Mouse (Mus musculus) cerebellum, adult (tissue): Measurements from ENCODE around the gene Gm10271.

Experiments used
- ATAC-seq: cut with Nextera tagmentation; 2 replicates; pipeline ENCODE4 v1.9.2; 2017; ENCODE audit warnings: mild to moderate bottlenecking, moderate library complexity, mixed read lengths; ENCODE audit not compliant: insufficient number of reproducible peaks, low FRiP score, low TSS enrichment

Gm10271 gene

DNA sequence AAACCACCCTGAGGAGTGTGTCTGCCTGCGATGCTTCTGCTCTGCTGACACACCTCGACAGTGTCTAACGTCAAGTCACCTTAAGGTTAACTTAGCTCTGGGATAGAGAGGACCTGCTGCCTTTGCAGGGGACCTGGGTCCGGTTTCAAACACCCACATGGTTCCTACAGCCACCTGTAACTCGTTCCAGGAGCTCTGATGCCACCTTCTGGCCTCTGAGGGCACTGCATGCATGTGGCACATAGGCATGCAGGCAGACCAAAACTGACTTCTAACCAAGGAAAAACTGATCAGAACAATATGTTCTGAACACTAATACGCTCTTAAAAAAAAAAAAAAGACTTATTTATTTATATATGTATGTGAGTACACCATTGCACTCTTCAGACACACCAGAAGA, 29.4 kb downstream of the Gm10271 start:
- no peak for ATAC-seq

DNA sequence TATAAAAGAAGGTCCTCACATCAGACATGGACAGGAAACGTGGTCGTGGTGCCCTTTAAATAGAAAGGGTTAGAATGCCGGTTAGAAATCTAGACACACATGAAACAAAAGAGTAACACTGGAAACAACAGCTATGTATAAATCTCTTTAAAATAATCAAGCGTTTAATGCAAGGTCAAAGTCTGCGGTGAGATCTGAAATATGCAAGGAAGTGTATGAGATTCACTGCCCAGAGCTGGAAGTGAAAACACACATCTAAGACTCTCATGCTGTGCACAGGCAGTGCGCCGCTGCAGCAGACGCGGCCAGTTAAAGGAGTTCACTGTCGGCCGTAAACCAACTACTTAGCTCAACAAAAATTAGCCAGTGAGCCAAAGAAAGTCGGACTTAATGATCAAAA, 37.4 kb downstream of the Gm10271 start:
- ATAC-seq: no peak

DNA sequence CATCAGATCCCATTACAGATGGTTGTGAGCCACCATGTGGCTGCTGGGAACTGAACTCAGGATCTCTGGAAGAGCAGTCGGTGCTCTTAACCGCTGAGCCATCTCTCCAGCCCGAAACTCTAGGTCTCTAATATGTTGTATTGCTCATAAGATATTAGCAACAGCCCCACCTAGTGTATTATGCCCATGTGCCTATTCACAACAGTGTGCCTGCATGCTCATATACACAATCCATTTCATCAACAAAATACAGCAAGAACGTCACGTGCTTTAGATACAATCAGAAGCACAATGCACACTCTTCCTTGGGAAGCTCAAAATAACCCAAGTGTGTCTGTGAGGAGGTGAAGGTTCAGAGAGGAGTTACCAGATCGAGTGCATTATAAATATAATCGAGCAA, 38.6 kb downstream of the Gm10271 start:
- no peak for ATAC-seq

DNA sequence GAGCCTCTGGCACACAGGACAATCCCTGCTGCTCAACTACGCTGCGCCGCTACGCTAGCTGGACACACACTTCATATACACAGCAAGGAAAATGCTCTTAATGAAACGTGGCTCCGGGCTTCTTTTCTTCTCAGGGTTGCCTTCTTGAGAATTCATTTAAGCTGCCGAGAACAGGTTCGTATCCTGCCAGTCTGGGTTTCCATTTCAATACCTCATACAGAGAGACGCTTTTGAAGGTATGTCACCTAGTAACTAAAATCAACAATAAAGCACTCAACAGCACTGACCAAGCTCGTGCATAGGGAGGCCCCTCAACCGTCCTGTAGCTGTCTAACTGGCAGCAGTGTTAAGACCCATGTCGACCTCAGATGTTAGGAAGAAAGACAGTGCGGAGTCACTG, 40.0 kb downstream of the Gm10271 start:
- no peak for ATAC-seq

DNA sequence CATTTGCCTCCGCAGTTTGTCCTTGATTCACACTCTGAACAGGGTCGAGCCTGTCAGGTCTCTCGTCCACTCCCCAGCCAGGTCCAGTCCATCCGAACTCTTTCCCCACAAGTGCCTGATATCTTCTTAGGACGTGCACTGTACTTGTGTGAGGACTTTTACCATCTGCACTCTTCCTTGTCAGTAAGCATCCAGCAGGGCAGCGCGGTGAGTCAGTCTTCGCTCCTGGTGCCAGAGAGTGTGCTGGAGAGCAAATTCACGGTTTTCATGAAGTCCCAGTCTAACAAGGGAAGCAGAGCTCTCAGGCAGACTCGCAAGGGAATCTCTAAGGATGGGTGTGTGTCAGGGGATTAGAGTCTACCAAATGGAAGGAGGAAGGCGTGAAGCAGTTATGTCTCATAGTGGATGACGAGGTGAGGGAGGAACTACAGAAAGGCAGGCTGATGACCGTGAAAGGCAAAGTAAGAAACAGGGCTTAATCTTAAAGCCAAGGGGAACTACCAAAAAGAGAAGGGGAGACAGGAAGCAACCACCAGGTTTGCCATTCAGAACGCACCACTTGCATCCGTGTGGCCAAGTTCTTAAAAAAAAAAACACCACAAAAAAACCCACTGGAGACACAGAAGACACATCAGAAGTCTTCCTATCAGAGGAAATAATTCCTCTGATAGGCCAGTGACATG, 40.8 kb downstream of the Gm10271 start:
- ATAC-seq: 0 out of 2 replicates have a peak, but pooled peaks have one; percentile 49

DNA sequence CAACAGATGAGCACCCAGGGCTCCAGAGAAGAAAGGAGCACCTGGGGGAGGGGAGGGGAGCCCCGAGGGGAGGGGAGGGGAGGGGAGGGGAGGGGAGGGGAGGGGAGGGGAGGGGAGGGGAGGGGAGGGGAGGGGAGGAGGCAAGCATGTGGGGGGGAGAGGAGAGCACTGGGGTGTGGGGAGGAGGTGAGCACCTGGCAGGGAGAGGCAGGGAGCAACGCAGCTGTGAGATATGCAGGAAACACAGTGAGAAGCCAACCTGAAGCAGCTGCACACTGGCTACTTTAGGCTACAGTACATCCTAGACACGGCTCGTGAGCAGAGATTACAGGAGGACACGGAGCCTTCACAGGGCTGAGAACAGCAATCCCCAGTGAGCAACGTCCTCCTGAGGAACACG, 41.5 kb downstream of the Gm10271 start:
- no peak for ATAC-seq

DNA sequence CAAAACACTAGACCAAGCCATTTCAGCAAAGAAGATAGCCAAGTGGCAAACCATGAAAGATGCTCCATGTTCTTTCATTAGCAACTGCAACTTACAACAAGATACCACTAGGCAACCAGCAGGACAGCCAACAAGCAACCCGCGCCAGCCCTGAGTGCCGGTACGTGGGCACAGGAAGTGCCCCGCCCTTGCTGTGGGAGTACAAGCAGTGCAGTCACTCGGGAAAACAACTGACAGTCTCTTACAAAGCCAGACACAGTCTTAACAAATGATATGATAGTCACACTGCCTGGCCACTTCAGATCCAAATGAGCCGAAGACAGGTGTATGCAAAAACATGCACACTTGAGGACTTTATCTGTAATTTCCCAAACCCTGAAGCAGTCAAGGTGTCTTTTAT, 41.9 kb downstream of the Gm10271 start:
- ATAC-seq: no peak

DNA sequence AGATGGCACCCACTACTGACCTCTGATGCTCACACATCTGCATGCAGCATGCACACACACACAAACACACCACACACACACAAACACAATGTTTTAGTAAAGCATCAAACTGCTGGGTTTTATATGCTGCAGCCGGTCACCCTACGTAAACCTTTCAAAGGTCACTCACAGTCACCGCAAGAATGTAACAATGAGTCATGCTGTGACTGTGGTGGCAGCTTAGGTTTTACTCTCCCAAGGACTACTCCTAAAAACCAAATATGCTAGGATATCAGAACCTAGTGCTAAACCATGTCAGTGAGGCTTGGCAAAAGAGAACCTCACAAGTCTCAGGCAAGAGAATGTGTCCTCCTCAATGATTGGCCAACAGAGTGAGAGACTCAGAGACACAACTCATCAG, 43.6 kb downstream of the Gm10271 start:
- no peak for ATAC-seq

DNA sequence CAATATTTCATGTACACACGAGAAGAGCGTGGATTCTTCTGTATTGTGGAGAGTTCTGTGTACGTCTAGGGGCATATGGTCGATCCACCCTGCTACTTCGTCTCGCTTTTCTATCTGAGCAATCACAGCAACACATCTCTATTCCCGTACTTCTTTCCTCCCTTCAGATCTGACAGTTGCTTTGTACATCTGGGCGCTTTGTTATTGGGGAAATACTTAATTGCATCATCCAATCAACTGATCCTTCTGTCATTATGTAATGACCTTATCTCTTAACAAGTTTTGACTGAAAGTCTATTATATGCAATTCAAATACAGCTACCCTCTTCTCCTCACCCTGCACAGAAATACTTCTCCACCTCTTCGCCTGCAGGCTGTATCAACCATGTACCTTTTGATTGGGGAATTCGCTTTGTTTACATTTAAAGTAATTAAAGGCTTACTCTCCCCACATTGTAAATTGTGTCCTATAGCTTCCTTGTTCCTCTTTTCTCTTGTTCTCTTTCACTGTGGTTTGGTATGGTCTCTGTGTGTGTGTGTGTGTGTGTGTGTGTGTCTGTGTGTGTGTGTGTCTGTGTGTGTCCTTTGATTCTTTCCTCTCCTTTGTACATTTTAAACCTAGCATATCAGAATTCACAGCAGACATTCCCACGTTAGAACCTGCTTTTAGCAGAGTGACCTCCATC, 45.8 kb downstream of the Gm10271 start:
- ATAC-seq: no peak

DNA sequence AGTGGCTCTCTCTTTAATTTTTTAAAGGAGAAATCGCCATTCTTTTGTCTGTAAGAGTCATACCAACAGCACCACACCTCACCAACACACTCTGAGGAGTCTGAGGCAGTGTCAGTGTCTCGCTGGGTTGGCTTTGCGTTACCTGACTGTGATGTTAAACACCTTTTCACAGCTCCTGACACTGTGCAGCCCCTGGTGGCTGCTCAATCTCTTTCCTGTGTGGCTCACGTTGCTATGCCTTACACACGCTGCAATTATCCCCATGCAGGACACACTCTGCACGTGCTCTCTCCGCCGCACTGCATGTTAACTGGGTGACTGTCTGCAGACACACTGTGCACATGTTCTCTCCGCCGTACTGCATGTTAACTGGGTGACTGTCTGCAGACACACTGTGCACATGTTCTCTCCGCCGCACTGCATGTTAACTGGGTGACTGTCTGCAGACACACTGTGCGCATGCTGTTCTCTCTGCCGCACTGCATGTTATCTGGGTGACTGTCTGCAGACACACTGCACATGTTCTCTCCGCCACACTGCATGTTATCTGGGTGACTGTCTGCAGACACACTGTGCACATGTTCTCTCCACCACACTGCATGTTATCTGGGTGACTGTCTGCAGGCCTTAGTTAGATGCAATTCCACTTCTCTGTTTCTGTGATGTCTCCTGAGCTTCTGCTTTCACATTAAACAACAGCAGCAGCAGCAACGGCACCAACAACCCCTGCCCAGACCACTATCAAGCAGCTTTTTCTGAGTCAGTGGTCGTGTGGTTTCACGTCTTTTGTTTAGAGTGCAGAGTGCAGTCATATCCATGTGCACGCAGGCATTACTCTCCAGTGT, 48.5 kb downstream of the Gm10271 start:
- ATAC-seq: no peak

DNA sequence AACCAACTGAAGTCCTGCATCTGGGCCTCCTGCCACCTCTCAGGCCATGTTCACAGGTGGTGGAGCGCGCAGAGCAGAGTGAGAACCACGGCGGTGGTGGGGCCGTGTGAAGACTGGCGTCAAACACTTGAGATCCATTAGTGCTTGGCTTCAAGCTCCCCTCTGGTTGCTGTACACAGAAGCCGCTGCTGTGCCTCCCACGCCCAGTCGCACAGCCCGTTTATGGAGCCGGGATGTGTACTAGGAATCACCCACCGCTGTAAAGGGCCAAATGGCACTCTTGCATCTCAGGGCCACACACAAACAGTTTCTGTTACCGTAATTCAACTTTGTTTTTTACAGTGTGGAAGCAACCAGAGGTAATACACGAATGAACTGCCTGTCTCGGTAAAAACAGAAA, 50.2 kb downstream of the Gm10271 start:
- no peak for ATAC-seq

DNA sequence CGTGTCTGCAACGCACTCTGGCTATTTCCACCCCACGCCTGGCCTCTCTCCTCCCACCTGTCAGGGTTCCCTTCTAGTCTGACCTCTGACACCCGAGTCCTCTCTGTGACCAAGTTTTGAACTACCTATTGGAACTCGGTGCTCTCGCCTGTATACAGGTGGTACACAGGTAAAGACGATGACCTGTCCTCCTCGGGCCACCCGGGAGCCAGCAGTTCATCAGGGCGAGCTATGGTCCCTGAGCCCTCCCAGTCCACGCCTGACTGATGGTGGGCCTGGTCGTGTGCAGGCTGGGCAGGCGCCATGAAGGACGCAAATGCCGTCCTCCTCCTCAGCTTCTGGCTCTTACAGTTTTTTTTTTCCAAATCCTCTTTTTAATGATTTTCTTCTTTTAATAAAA, 51.0 kb downstream of the Gm10271 start:
- no peak for ATAC-seq

DNA sequence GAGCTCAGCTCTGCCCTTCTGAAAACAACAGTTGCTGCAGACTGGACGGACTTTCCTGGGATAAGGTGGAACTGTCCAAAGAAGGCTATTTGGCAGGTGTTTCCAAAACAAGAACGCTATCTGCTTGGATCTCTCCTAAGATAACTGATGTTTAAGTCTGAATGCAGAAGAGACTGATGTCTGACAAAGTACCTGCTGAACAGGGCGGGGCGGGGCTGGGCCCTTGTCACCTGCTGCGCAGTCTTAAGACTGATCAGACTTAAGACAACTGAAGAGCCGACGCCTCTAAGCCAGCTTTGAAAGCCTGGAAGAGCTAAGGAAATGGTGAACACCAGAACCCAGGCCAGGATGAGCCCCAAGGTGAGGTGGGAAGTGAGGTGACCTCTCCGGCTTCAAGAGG, 51.8 kb downstream of the Gm10271 start:
- no peak for ATAC-seq

DNA sequence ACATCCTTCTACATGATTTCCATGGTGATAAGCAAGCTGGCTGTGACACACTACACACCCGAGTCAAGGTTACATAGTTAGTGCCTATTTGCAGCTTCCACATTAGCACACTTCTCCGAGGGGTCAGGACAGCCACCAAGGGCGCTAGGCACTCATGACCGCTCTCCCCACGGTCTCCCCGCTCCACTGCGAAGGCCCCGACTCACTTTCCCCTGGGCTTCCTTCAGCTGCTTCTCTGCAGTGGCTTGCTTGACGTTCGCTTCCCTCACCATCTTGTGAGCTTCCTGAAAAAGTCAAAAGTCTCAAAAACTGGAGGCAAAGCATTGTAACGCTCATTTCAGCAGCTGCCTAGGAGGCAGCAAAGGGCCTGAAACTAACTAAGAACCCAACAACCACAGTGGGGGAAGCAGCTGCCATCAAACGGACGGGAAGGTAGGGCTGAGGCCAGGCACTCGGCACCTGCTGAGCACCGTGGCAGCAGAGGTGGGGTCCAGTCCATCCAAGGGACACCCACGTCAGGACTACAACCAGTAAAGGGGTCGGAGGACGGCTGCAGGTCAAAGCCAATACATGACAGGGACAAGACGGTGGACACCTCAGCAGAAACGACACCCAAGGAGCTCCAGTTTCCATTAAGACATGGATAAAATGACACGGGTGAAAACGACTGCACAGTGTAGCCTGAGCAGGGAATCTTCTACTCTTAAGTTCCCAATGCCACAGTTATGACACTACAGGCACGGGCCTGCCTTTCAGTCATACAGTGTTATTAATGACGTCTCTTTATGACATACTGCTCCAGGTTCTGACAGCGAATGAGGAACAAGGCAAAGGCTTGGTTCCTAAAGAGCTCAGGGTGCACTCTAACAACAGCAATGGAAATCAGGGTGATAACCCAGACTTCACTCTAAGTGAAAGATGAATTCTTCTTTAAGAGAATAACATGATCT, 52.8 kb downstream of the Gm10271 start:
- no peak for ATAC-seq

DNA sequence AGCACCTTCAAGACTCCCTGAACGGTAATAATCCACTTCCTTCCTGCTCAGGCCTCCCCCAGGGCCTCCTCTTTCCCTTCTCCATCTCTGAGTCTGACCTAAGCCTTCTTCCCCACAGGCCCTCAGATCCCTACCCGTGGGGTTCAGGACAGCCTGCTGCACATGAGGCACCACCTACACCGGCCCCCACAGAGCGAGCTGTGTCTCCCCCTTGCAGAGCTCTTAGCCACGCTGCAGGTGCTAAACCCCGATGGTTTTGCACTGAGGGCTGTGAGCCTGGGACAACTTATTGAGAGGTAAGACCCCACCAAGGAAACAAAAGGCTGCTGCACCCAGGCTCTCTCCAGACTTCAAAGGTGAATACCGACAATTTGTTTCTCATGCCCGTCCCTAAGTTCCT, 55.8 kb downstream of the Gm10271 start:
- ATAC-seq: no peak

DNA sequence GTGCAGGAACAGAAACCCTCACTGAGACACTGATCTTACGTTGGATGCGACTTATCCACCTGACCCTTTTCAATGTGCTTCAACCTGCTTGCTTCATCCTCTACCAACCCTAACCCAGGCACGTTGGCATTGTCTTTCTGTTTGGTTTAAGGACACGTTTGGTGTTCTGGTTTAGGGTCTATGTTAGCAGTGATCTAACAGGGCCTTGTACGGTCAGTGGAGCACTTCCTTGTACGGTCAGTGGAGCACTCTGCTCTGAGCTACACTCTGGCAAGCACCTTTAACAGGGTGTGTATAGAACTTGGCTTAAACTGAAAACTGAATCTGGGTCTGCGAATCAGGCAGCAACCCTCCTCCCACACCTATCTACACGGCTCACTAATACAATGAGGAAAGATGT, 57.1 kb downstream of the Gm10271 start:
- ATAC-seq: no peak

DNA sequence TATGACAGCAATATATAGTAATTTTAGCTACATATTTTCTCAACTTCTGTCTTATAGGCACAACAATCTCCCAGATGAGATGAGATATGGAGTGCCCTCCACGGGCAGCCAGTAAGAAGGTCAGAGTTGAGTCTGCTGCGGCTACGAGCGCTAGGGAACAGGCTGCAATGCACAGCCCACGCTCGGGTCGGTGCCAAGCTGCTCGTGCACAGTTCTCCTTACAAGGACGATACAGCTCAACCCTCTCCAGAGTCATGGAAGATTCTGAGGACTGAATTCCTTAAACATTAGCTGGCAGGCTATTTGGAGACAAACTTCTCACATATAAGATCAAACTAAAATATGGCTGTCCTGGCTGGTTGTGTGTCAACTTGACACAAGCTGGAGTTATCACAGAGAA, 57.8 kb downstream of the Gm10271 start:
- no peak for ATAC-seq

DNA sequence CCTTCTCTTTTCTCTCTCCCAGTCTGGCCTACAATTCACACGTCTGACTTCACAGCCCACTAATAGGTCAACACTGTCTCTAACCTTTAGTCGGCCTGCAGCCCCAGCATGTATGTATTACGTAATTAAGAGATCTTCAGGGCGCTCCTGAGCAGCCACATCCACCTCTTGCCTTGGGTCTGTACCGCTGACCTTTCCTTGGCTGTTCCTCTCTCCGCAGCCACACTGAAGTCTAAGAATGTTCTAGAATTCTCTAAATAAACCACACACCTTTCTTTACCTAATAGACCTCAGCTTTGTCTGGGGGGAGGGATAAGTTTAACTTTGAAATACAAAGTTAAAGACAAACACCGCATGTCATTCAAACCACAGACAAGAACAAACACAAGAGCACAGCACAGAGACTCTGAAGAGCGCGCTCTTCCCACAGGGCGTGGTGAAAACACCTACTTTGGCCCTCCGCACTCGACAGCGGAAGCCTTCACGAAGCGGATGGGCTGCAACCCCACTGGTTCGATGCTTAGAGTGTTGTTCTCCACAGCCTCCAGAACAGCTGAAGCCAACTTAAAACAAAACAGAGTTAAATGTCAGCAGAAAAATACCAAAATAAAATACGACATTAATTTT, 58.6 kb downstream of the Gm10271 start:
- ATAC-seq: no peak

DNA sequence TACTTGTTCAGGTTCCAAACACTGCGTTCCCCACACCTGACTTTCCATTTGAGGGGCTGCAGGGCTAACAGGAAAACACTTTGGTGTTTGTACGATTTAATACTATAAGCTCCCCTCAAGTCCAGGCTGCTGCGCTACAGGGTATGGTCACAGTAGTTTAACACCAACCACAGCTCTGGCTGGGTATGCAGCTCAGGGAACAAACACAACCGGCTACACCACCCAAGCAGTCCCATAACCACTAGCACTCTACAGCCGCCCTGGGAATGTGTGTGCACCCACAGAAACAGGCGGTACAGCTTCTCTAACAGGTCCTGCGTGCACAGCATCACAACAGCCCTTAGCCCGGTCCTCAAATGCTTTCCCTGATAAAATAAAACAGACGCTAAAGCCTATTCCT, 59.6 kb downstream of the Gm10271 start:
- no peak for ATAC-seq
